In genomic region chr3:35750286-35750685, GRCm38 (mm10) we compare ENCODE assay signal across 9 mouse cellular contexts. TPM values are rescaled to one million over a fixed set of nuclear protein-coding genes. Genes with fewer than 3 reads are reported as not detected.
DNase-seq lines count a peak whose midpoint lies in the region; ATAC-seq and TF ChIP-seq lines count a peak whose summit lies in the region.
"Had no signal": no experiment of that assay in that cellular context is flagged by ENCODE, and none has a peak within 500 bp of the region (broad histone marks: within the 10 kb centered on the region; RNA-seq: fewer than 3 reads in every experiment).

No protein-coding gene starts in this region.

- no peak for DNase-seq in heart, postnatal 0 days (ENCODE audit: low spot score)
- DNase-seq in heart, adult 8-10 months (ENCODE audit: low spot score) = no peak
- DNase-seq in thymus, postnatal 4 days = peak; percentile 36
- DNase-seq in thymus, adult 18-20 months = no peak
- peak; percentile 32 for DNase-seq in embryo, embryonic 10.5 days (ENCODE audit: low spot score)
- DNase-seq in right cerebral cortex, postnatal 4 days = no peak
- DNase-seq: cerebellum, adult 9-10 months had no signal

- no peaks in the 10 kb centered on the region for H3K36me3 ChIP-seq in heart, postnatal 0 days (replicated peaks; ENCODE audit: control insufficient read depth, insufficient read depth, low read length)

- no peaks in the 10 kb centered on the region for H3K27me3 ChIP-seq in heart, postnatal 0 days (ENCODE audit: control insufficient read depth, insufficient read depth, low read length)

- peaks cover 2% of the 10 kb centered on the region; the same call in 1 of the 2 replicates for H3K4me1 ChIP-seq in heart, postnatal 0 days (ENCODE audit: control insufficient read depth, insufficient read depth)

- H3K4me2 ChIP-seq in heart, postnatal 0 days (ENCODE audit: low read depth, low read length) = no peak overlapping the region

- no peak for ATAC-seq in heart, postnatal 0 days (ENCODE audit: insufficient read depth, low read depth)
- no peak for ATAC-seq in megakaryocyte-erythroid progenitor cell, adult 5-6 weeks (replicated peaks; ENCODE audit: low FRiP score, low TSS enrichment, poor library complexity, severe bottlenecking)
- ATAC-seq: hindbrain, embryonic 16.5 days had no signal

- no peak overlapping the region for H3K9ac ChIP-seq in heart, postnatal 0 days (replicated peaks; ENCODE audit: low read depth, low read length)

- no peak overlapping the region for H3K27ac ChIP-seq in heart, postnatal 0 days (ENCODE audit: low read depth)

- no peak overlapping the region for H3K4me3 ChIP-seq in heart, postnatal 0 days (ENCODE audit: low read depth, low read length)

- no peaks in the 10 kb centered on the region for H3K9me3 ChIP-seq in heart, postnatal 0 days (replicated peaks; ENCODE audit: control insufficient read depth, low read length)

- TF ChIP-seq CTCF in heart, postnatal 0 days (IDR thresholded peaks at IDR 0.05; ENCODE audit: low read depth) = peak; percentile 28; the same call in 1 of the 2 replicates

- TF ChIP-seq EP300 in heart, postnatal 0 days (IDR thresholded peaks at IDR 0.05; ENCODE audit: low read depth) = no peak

- WGBS in heart, postnatal 0 days = 37% methylated on average over 5 of the region's 5 CpGs

RNA-seq across cellular contexts. Expression of gene Atp11b, which starts 3.6 kb away (rescaled TPM):
- total RNA-seq in heart, postnatal 0 days (2014; rRNA removed; ENCODE audit: low replicate concordance) = 25.5 and 34.8 TPM in 2 replicates
- 12.7 and 13.2 TPM in 2 replicates for polyA plus RNA-seq in heart, postnatal 0 days (2015; fragmentation: Nextera tagmentation; extraction: Ambion mirVana)
- 10 to 100 TPM; 20.4 to 26.0 (median 20.6) TPM for total RNA-seq in heart, adult 8-10 months (2022)
- total RNA-seq in megakaryocyte-erythroid progenitor cell, adult 5-6 weeks (2014; fragmentation: Nextera tagmentation) = 90.4 and 98.9 TPM in 2 replicates
- total RNA-seq in megakaryocyte-erythroid progenitor cell, adult 5-6 weeks (2017) = 111 and 131 TPM in 2 replicates

Comparison
In these comparisons a context has a peak if more than half of its experiments do, and no peak if none do; other contexts are left out.
1. DNase-seq: peak in thymus, postnatal 4 days (single experiment) and embryo, embryonic 10.5 days (single experiment); none in heart, postnatal 0 days (single experiment), heart, adult 8-10 months (single experiment), thymus, adult 18-20 months (0 of 2) and right cerebral cortex, postnatal 4 days (single experiment).